Mouse (Mus musculus) forebrain, postnatal 0 days (tissue): Measurements from ENCODE around the gene Sstr3. TPM values are rescaled to one million over a fixed set of nuclear protein-coding genes. Genes with fewer than 3 reads are reported as not detected.

Experiments
- ATAC-seq: fragments of 200-750 bp; cut with Nextera tagmentation; 2 replicates; pipeline ENCODE4 v1.8.0; 2017; ENCODE audit warnings: mild to moderate bottlenecking, moderate library complexity
- DNase-seq: peaks from one replicate; pipeline ENCODE4 v3.0.0-alpha.2; 2015
- H3K27ac ChIP-seq: fragments of 300-500 bp; sonication (generic); 2 replicates; pipeline ENCODE4 v1.5.1; 2014; ENCODE audit warnings: low read depth, mild to moderate bottlenecking, antibody characterized with exemption, low read length, moderate library complexity, mixed read lengths
- H3K27me3 ChIP-seq: fragments of 300-500 bp; sonication (generic); 2 replicates; pipeline ENCODE4 v1.6.1; 2014; ENCODE audit warnings: mild to moderate bottlenecking, low read length, mixed read lengths; ENCODE audit not compliant: insufficient read depth
- H3K36me3 ChIP-seq: fragments of 300-500 bp; sonication (generic); 2 replicates; pipeline ENCODE4 v1.6.1; 2014; ENCODE audit warnings: mild to moderate bottlenecking, moderate library complexity; ENCODE audit not compliant: insufficient read depth
- H3K4me1 ChIP-seq: fragments of 300-500 bp; sonication (generic); 2 replicates; pipeline ENCODE4 v1.6.1; 2014; ENCODE audit warnings: antibody characterized with exemption; ENCODE audit not compliant: insufficient read depth
- H3K4me2 ChIP-seq: fragments of 300-500 bp; sonication (generic); 2 replicates; pipeline ENCODE4 v1.6.1; 2014; ENCODE audit warnings: low read depth, mild to moderate bottlenecking, moderate library complexity
- H3K4me3 ChIP-seq: fragments of 300-500 bp; sonication (generic); 2 replicates; pipeline ENCODE4 v1.5.1; 2014; ENCODE audit warnings: low read depth, low read length, mixed read lengths
- H3K9ac ChIP-seq: fragments of 300-500 bp; sonication (generic); 2 replicates; pipeline ENCODE4 v1.6.1; 2014; ENCODE audit warnings: mild to moderate bottlenecking
- H3K9me3 ChIP-seq: fragments of 300-500 bp; sonication (generic); 2 replicates; pipeline ENCODE4 v1.6.1; 2016; ENCODE audit warnings: low read length
- CTCF ChIP-seq: sonication (generic); IDR thresholded peaks from 2 replicates; pipeline ENCODE4 v1.5.1; 2016; ENCODE audit warnings: antibody characterized with exemption, control low read depth, low read depth
- WGBS: fragments of 180-500 bp; shearing (Covaris S2); extraction: QIAGEN DNeasy Blood & Tissue Kit; methylation state at CpG from one replicate; pipeline ENCODE4 v1.1.7; 2014; 5-methylcytosine and 5-hydroxymethylcytosine counted together
- polyA plus RNA-seq: library from polyadenylated mRNA; unstranded; fragments of >200 nt; fragmentation: Nextera tagmentation; extraction: Ambion mirVana; gene quantifications from 2 replicates; pipeline ENCODE4 v1.2.1, GENCODE M21; 2015
- total RNA-seq: library from RNA; depleted of rRNA; stranded (reverse); fragments of >200 nt; gene quantifications from 2 replicates; pipeline ENCODE4 v1.2.3, GENCODE M21; 2014; rRNA removed

Sstr3 gene
- total and polyA plus RNA-seq, 2 experiments from 2014 or later: 0.71 to 2.8 TPM

DNA sequence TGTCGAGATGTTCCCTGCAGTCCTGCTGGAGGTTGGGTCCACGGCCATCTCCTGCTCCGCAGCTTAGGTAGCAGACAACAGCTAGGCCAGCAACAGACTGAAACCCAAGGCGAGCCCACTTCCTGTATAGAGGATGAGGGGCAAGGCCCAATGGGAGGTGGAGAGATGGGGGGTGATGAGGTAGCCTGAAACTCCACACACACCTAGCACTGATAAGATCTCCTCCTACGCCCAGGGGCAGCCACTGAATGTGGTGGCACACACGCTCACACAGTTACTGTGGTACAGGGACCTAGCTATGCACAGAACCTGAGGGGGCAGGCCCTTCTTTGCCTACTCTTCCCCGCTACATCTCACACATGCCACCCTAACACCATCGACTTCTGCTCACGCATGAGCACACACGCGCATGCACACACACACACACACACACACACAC, 49.5 kb downstream of the Sstr3 start, which contains the start of gene Il2rb:
Gene Il2rb (minus strand): TSS at position 304 of the 439 bp plus-strand sequence.
- DNase-seq (no peak), ATAC-seq (no peak)
- H3K9ac ChIP-seq: no peak within 1 kb of the TSS
- no peaks in the 10 kb centered on the region for H3K9me3 ChIP-seq
- H3K4me3 ChIP-seq: no peak within 1 kb of the TSS
- TF ChIP-seq CTCF: no peak
- H3K27me3 ChIP-seq: no peaks in the 10 kb centered on the region
- no peak within 1 kb of the TSS for H3K27ac ChIP-seq
- no peak within 1 kb of the TSS for H3K4me2 ChIP-seq
- WGBS: 91% methylated on average over 11 of the region's 11 CpGs
- no peaks in the 10 kb centered on the region for H3K4me1 ChIP-seq
- no peaks in the 10 kb centered on the region for H3K36me3 ChIP-seq

DNA sequence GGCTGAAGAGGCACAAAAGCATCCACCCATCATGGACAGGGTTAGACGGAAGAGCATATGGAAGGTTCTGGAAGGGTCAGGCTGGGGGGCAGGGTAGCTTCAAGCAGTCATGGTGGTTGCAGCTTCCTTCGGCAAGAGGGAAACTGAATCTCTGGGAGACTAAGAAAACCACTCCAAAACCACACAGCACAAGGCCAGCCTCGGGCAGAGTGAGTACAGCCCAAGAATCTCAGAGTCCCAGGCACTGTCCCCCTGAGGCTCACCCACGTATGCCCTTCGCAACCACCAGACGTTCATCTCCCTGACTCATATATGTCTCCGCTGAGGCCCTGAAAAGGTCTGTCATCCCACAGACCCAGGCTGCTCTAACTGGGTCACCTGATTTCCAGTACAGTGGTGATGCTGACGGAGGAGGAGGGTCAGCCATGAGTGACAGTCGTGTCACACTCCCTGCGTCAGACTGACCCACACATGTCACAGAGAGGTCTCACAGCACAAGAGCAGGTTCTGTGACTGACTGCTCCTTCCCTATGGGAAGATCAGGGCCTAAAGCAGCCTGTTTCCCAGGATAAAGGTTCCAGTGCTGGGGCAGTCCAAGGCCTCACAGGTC, 51.0 kb downstream of the Sstr3 start:
- H3K27ac ChIP-seq: no peak overlapping the region
- H3K4me3 ChIP-seq: no peak overlapping the region
- no peak overlapping the region for H3K9ac ChIP-seq
- no peaks in the 10 kb centered on the region for H3K36me3 ChIP-seq
- no peak overlapping the region for H3K4me2 ChIP-seq
- H3K27me3 ChIP-seq: no peaks in the 10 kb centered on the region
- ATAC-seq: no peak
- DNase-seq: no peak
- no peaks in the 10 kb centered on the region for H3K9me3 ChIP-seq
- WGBS: 84% methylated on average over 10 of the region's 10 CpGs
- TF ChIP-seq CTCF: no peak
- H3K4me1 ChIP-seq: no peaks in the 10 kb centered on the region

DNA sequence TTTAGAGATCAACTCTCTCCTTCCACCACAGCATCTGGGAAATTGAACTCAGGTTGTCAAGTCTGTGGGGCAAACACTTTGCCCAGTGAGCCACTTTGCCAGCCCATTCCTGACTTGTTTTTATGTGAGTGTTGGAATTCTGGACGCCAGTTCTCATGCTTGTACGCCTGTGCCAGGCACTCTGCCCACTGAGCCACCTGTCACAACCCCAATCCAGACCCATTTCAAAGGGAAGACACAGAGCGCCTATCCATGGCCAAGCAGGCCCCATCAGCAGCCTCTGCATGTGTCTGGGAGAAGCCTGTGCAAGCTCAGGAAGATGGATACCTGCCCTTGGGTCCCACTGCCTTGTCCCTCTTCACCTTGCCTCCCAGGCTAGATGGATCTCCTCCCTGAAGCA, 53.2 kb downstream of the Sstr3 start:
- H3K4me1 ChIP-seq: no peaks in the 10 kb centered on the region
- no peaks in the 10 kb centered on the region for H3K9me3 ChIP-seq
- no peaks in the 10 kb centered on the region for H3K27me3 ChIP-seq
- H3K27ac ChIP-seq: no peak overlapping the region
- no peak overlapping the region for H3K4me3 ChIP-seq
- ATAC-seq (no peak), DNase-seq (no peak)
- no peaks in the 10 kb centered on the region for H3K36me3 ChIP-seq
- no peak overlapping the region for H3K9ac ChIP-seq
- 82% methylated on average over 3 of the region's 3 CpGs for WGBS
- TF ChIP-seq CTCF: no peak
- H3K4me2 ChIP-seq: no peak overlapping the region

GRCm38 (mm10) chr15:78489906-78490305, 54.6 kb downstream of the Sstr3 start:
- no peak overlapping the region for H3K9ac ChIP-seq
- H3K9me3 ChIP-seq: no peaks in the 10 kb centered on the region
- DNase-seq: no peak
- no peak overlapping the region for H3K4me2 ChIP-seq
- TF ChIP-seq CTCF: no peak
- H3K36me3 ChIP-seq: no peaks in the 10 kb centered on the region
- no peak for ATAC-seq
- H3K27ac ChIP-seq: no peak overlapping the region
- no peak overlapping the region for H3K4me3 ChIP-seq
- H3K4me1 ChIP-seq: no peaks in the 10 kb centered on the region
- WGBS: 81% methylated on average over 8 of the region's 8 CpGs
- H3K27me3 ChIP-seq: no peaks in the 10 kb centered on the region

- Histone ChIP-seq H3K4me3 (no peak overlapping the region), H3K36me3 (no peaks in the 10 kb centered on the region), H3K9me3 (no peaks in the 10 kb centered on the region), H3K9ac (no peak overlapping the region), H3K4me1 (no peaks in the 10 kb centered on the region), H3K27me3 (no peaks in the 10 kb centered on the region), H3K4me2 (no peak overlapping the region), H3K27ac (no peak overlapping the region)
- ATAC-seq (no peak), DNase-seq (no peak)
- WGBS: 86% methylated on average over 3 of the region's 3 CpGs
- TF ChIP-seq CTCF: no peak
Measured at GRCm38 (mm10) chr15:78489248-78489647, 55.2 kb downstream of the Sstr3 start.

- Histone ChIP-seq H3K4me1 (no peaks in the 10 kb centered on the region), H3K9me3 (no peaks in the 10 kb centered on the region), H3K4me3 (no peak overlapping the region), H3K27ac (no peak overlapping the region), H3K9ac (no peak overlapping the region), H3K36me3 (no peaks in the 10 kb centered on the region), H3K27me3 (no peaks in the 10 kb centered on the region), H3K4me2 (no peak overlapping the region)
- TF ChIP-seq CTCF: no peak
- ATAC-seq: no peak
- DNase-seq: no peak
- WGBS: 50% methylated on average over 4 of the region's 4 CpGs
Measured at GRCm38 (mm10) chr15:78487066-78487465, 57.4 kb downstream of the Sstr3 start.

Other genes with a start within 250 kb of the Sstr3 start
- gene Csf2rb2, start 239.0 kb downstream of the Sstr3 start, total RNA-seq: 0.43 and 1.2 TPM in 2 replicates
- gene Csf2rb2, start 239.0 kb downstream of the Sstr3 start, polyA plus RNA-seq: 0.13 and 0.16 TPM in 2 replicates
- gene Csf2rb, start 218.9 kb downstream of the Sstr3 start, total RNA-seq: 0.77 and 1.00 TPM in 2 replicates
- gene Csf2rb, start 218.9 kb downstream of the Sstr3 start, polyA plus RNA-seq: 0.62 and 0.74 TPM in 2 replicates
- gene Tex33, start 148.8 kb downstream of the Sstr3 start, total RNA-seq: not detected in 2 replicates
- gene Tex33, start 148.8 kb downstream of the Sstr3 start, polyA plus RNA-seq: not detected in 2 replicates
- 36.6 and 37.7 TPM in 2 replicates for gene Tst, start 138.8 kb downstream of the Sstr3 start, total RNA-seq
- gene Tst, start 138.8 kb downstream of the Sstr3 start, polyA plus RNA-seq: 37.3 and 40.1 TPM in 2 replicates
- gene Mpst, start 138.3 kb downstream of the Sstr3 start, total RNA-seq: 85.9 and 92.5 TPM in 2 replicates
- 3.3 and 3.5 TPM in 2 replicates for gene Mpst, start 138.3 kb downstream of the Sstr3 start, polyA plus RNA-seq
- 148 and 153 TPM in 2 replicates for gene Kctd17, start 116.1 kb downstream of the Sstr3 start, total RNA-seq
- gene Kctd17, start 116.1 kb downstream of the Sstr3 start, polyA plus RNA-seq: 146 and 152 TPM in 2 replicates
- 0.19 TPM in 1 of 2 replicates, not detected in the other for gene Tmprss6, start 76.1 kb downstream of the Sstr3 start, total RNA-seq
- gene Tmprss6, start 76.1 kb downstream of the Sstr3 start, polyA plus RNA-seq: 0.07 and 0.08 TPM in 2 replicates
- 0.14 TPM in 1 of 2 replicates, not detected in the other for gene Il2rb, start 49.4 kb downstream of the Sstr3 start, total RNA-seq
- gene Il2rb, start 49.4 kb downstream of the Sstr3 start, polyA plus RNA-seq: 0.03 and 0.22 TPM in 2 replicates
- 2.0 and 4.0 TPM in 2 replicates for gene C1qtnf6, start 13.3 kb downstream of the Sstr3 start, total RNA-seq
- gene C1qtnf6, start 13.3 kb downstream of the Sstr3 start, polyA plus RNA-seq: 9.6 and 10.2 TPM in 2 replicates
- gene Rac2, start 28.1 kb upstream of the Sstr3 start, total RNA-seq: 1.1 and 1.4 TPM in 2 replicates
- 5.9 and 6.5 TPM in 2 replicates for gene Rac2, start 28.1 kb upstream of the Sstr3 start, polyA plus RNA-seq
- 5.5 and 9.8 TPM in 2 replicates for gene Cyth4, start 52.4 kb upstream of the Sstr3 start, total RNA-seq
- gene Cyth4, start 52.4 kb upstream of the Sstr3 start, polyA plus RNA-seq: 3.9 and 5.5 TPM in 2 replicates
- gene Elfn2, start 174.1 kb upstream of the Sstr3 start, total RNA-seq: 33.9 and 51.6 TPM in 2 replicates
- gene Elfn2, start 174.1 kb upstream of the Sstr3 start, polyA plus RNA-seq: 8.1 and 10.1 TPM in 2 replicates
- gene Mfng, start 228.8 kb upstream of the Sstr3 start, total RNA-seq: 6.4 and 11.4 TPM in 2 replicates
- 16.0 and 16.8 TPM in 2 replicates for gene Mfng, start 228.8 kb upstream of the Sstr3 start, polyA plus RNA-seq